Mouse (Mus musculus) midbrain, embryonic 16.5 days (tissue): ENCODE measurements around the gene Abhd17c. TPM values are rescaled to one million over a fixed set of nuclear protein-coding genes. Genes with fewer than 3 reads are reported as not detected.
A peak's percentile ranks its signal among the peaks of the same experiment; 100 is the strongest.

Experiments
- ATAC-seq: fragments of 200-750 bp; cut with Nextera tagmentation; 2 replicates; pipeline ENCODE4 v1.8.0; 2017; ENCODE audit warnings: moderate TSS enrichment
- H3K27ac ChIP-seq: fragments of 300-500 bp; sonication (generic); 2 replicates; pipeline ENCODE4 v1.5.1; 2014; ENCODE audit warnings: mild to moderate bottlenecking, low read length, mixed read lengths
- H3K27me3 ChIP-seq: fragments of 300-500 bp; sonication (generic); 2 replicates; pipeline ENCODE4 v1.6.1; 2014; ENCODE audit warnings: low read depth, low read length, mixed read lengths; ENCODE audit not compliant: control insufficient read depth, insufficient read depth
- H3K36me3 ChIP-seq: fragments of 300-500 bp; sonication (generic); 2 replicates; pipeline ENCODE4 v1.6.1; 2014; ENCODE audit warnings: mild to moderate bottlenecking, low read length, moderate library complexity, mixed read lengths; ENCODE audit not compliant: control insufficient read depth, insufficient read depth
- H3K4me1 ChIP-seq: fragments of 300-500 bp; sonication (generic); 2 replicates; pipeline ENCODE4 v1.6.1; 2014; ENCODE audit warnings: mild to moderate bottlenecking, low read length, mixed read lengths; ENCODE audit not compliant: control insufficient read depth, insufficient read depth
- H3K4me2 ChIP-seq: fragments of 300-500 bp; sonication (generic); 2 replicates; pipeline ENCODE4 v1.6.1; 2014; ENCODE audit warnings: mild to moderate bottlenecking, low read length, mixed read lengths
- H3K4me3 ChIP-seq: fragments of 300-500 bp; sonication (generic); 2 replicates; pipeline ENCODE4 v1.5.1; 2014; ENCODE audit warnings: low read depth, mild to moderate bottlenecking, low read length, moderate library complexity, mixed read lengths
- H3K9ac ChIP-seq: fragments of 300-500 bp; sonication (generic); 2 replicates; pipeline ENCODE4 v1.6.1; 2014; ENCODE audit warnings: low read depth, low read length, mixed read lengths
- H3K9me3 ChIP-seq: fragments of 300-500 bp; sonication (generic); replicated peaks from 2 replicates; pipeline ENCODE4 v1.6.1; 2014; ENCODE audit warnings: mild to moderate bottlenecking, low read length, mixed read lengths; ENCODE audit not compliant: control insufficient read depth, poor library complexity, severe bottlenecking
- WGBS: fragments of 180-500 bp; shearing (Covaris S2); extraction: QIAGEN DNeasy Blood & Tissue Kit; methylation state at CpG from one replicate; pipeline ENCODE4 v1.1.7; 2014; 5-methylcytosine and 5-hydroxymethylcytosine counted together
- polyA plus RNA-seq: library from polyadenylated mRNA; unstranded; fragments of >200 nt; fragmentation: Nextera tagmentation; extraction: Ambion mirVana; gene quantifications from 2 replicates; pipeline ENCODE4 v1.2.1, GENCODE M21; 2015

Gene Abhd17c
- polyA plus RNA-seq, 1 experiment from 2014 or later: 18.7 TPM

- Histone ChIP-seq H3K4me3 (no peak overlapping the region), H3K27ac (no peak overlapping the region), H3K4me2 (no peak overlapping the region), H3K9me3 (no peaks in the 10 kb centered on the region), H3K36me3 (no peaks in the 10 kb centered on the region), H3K9ac (no peak overlapping the region), H3K4me1 (peaks cover 49% of the 10 kb centered on the region), H3K27me3 (no peaks in the 10 kb centered on the region)
- 90% methylated on average over 1 of the region's 1 CpGs for WGBS
- ATAC-seq: no peak
These were observed 3.9 kb downstream of the Abhd17c start for GRCm38 (mm10) chr7:84147746-84148145.

DNA sequence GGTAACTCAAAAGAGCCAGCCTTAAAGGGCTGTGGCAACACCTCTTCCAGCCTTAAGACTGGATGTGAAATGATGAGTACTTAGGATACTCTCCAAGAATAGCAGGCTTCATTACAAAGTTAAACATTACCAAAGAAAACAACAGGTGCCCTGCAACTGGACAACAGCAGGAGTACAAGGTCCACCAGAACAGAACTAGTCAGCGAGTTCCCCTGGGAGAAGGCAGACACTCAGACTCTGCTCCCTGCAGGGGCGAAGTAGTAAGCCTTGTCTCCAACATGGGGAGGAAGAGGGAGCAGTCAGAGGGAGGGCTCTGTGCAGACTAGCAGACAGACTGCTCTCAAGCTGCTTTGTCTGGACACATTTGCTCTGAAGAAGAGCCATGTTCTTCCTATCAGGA is 6.1 kb downstream of the Abhd17c start:
- Histone ChIP-seq H3K4me2 (no peak overlapping the region), H3K4me3 (no peak overlapping the region), H3K27ac (no peak overlapping the region), H3K9me3 (no peaks in the 10 kb centered on the region), H3K4me1 (peaks cover 51% of the 10 kb centered on the region), H3K9ac (no peak overlapping the region), H3K27me3 (no peaks in the 10 kb centered on the region), H3K36me3 (no peaks in the 10 kb centered on the region)
- no peak for ATAC-seq
- WGBS: 85% methylated on average over 2 of the region's 2 CpGs

- Histone ChIP-seq H3K36me3 (no peaks in the 10 kb centered on the region), H3K27ac (no peak overlapping the region), H3K27me3 (no peaks in the 10 kb centered on the region), H3K4me1 (peaks cover 43% of the 10 kb centered on the region), H3K4me2 (no peak overlapping the region), H3K9me3 (no peaks in the 10 kb centered on the region), H3K4me3 (no peak overlapping the region), H3K9ac (no peak overlapping the region)
- WGBS: 56% methylated on average over 7 of the region's 7 CpGs
- no peak for ATAC-seq
These were observed 8.8 kb downstream of the Abhd17c start for GRCm38 (mm10) chr7:84142736-84143473.

GRCm38 (mm10) chr7:84142196-84142595 is 9.5 kb downstream of the Abhd17c start:
- Histone ChIP-seq H3K27me3 (no peaks in the 10 kb centered on the region), H3K4me1 (peaks cover 40% of the 10 kb centered on the region), H3K9ac (no peak overlapping the region), H3K27ac (no peak overlapping the region), H3K9me3 (no peaks in the 10 kb centered on the region), H3K4me3 (no peak overlapping the region), H3K36me3 (no peaks in the 10 kb centered on the region), H3K4me2 (no peak overlapping the region)
- WGBS: 92% methylated on average over 4 of the region's 4 CpGs
- no peak for ATAC-seq

DNA sequence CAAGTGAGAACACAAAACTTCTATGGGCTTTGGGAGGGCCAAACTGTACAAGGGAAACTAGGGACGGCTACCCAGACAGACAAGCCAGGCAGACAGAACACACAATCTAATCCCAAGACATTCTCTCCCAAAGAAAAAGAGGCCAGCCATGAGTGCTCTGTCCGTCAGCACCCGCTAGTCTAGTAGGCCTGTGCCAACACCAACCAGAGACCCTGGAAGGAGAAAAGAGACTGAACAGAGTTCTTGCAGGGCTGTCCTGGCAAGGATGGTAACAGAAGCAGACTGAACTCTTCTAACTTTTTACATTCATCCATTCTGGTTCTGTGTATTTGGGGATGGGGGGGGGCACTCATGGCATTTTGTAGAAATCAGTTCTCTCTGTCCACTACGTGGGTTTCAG is 12.1 kb downstream of the Abhd17c start:
- Histone ChIP-seq H3K4me1 (peaks cover 26% of the 10 kb centered on the region), H3K27ac (no peak overlapping the region)
- WGBS: 41% methylated on average over 4 of the region's 4 CpGs

DNA sequence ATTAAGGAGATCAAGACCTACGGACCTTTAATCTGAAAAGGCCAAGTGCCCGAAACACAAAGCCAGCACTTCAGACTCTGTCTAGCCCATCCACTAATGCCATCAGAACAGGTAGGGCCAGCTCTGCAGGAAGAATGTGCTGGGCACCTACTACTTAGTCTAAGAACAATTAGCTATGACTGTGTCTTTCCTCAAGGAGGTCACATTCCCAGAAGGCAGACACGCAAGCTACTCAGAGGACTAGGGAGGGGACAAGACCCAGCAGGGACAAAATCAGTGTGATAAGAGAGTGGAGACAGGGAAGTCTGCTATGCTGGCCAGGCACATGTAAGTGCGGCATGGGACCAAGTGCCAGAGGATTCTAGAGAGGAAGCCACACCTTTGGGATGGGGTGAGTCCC is 13.0 kb downstream of the Abhd17c start:
- Histone ChIP-seq H3K4me3 (no peak overlapping the region), H3K9me3 (no peaks in the 10 kb centered on the region), H3K9ac (no peak overlapping the region), H3K36me3 (no peaks in the 10 kb centered on the region), H3K27ac (no peak overlapping the region), H3K27me3 (no peaks in the 10 kb centered on the region), H3K4me2 (no peak overlapping the region), H3K4me1 (peaks cover 26% of the 10 kb centered on the region)
- ATAC-seq: no peak
- 62% methylated on average over 4 of the region's 4 CpGs for WGBS

More for the DNA sequence above, 12.1 kb downstream of the Abhd17c start:
- no peak for ATAC-seq
- no peaks in the 10 kb centered on the region for H3K36me3 ChIP-seq
- no peaks in the 10 kb centered on the region for H3K9me3 ChIP-seq
- no peak overlapping the region for H3K4me3 ChIP-seq
- H3K27me3 ChIP-seq: no peaks in the 10 kb centered on the region
- H3K9ac ChIP-seq: no peak overlapping the region
- H3K4me2 ChIP-seq: no peak overlapping the region

GRCm38 (mm10) chr7:84137779-84138178 is 13.9 kb downstream of the Abhd17c start:
- Histone ChIP-seq H3K9me3 (no peaks in the 10 kb centered on the region), H3K4me3 (no peak overlapping the region), H3K27me3 (no peaks in the 10 kb centered on the region), H3K27ac (no peak overlapping the region), H3K9ac (no peak overlapping the region), H3K4me1 (peaks cover 17% of the 10 kb centered on the region), H3K36me3 (no peaks in the 10 kb centered on the region), H3K4me2 (no peak overlapping the region)
- WGBS: 57% methylated on average over 3 of the region's 3 CpGs
- ATAC-seq: 0 out of 2 replicates have a peak, but pooled peaks have one; percentile 6

GRCm38 (mm10) chr7:84135799-84136700 is 15.6 kb downstream of the Abhd17c start:
- 73% methylated on average over 4 of the region's 4 CpGs for WGBS
- H3K9ac ChIP-seq: no peak overlapping the region
- no peak for ATAC-seq

GRCm38 (mm10) chr7:84132704-84133103 is 19.0 kb downstream of the Abhd17c start:
- 56% methylated on average over 1 of the region's 1 CpGs for WGBS
- H3K4me1 ChIP-seq: peaks cover 5% of the 10 kb centered on the region; the same call in 1 of the 2 replicates
- no peak overlapping the region for H3K27ac ChIP-seq
- no peaks in the 10 kb centered on the region for H3K36me3 ChIP-seq
- H3K9me3 ChIP-seq: no peaks in the 10 kb centered on the region
- H3K4me3 ChIP-seq: no peak overlapping the region
- no peaks in the 10 kb centered on the region for H3K27me3 ChIP-seq
- no peak for ATAC-seq
- no peak overlapping the region for H3K9ac ChIP-seq
- H3K4me2 ChIP-seq: no peak overlapping the region

More at GRCm38 (mm10) chr7:84135799-84136700, 15.6 kb downstream of the Abhd17c start:
- Histone ChIP-seq H3K4me1 (peaks cover 15% of the 10 kb centered on the region), H3K27ac (no peak overlapping the region), H3K4me2 (no peak overlapping the region), H3K9me3 (no peaks in the 10 kb centered on the region), H3K36me3 (no peaks in the 10 kb centered on the region), H3K4me3 (no peak overlapping the region), H3K27me3 (no peaks in the 10 kb centered on the region)
